Mouse (Mus musculus) forebrain, embryonic 10.5 days (tissue): ENCODE data around the gene Lhx6. TPM values are rescaled to one million over a fixed set of nuclear protein-coding genes. Genes with fewer than 3 reads are reported as not detected.
A peak's percentile ranks its signal among the peaks of the same experiment; 100 is the strongest.

ENCODE experiments used
- DNase-seq: peaks from one replicate; pipeline ENCODE4 v3.0.0-alpha.2; 2017; ENCODE audit warnings: low spot score; ENCODE audit errors: extremely low spot score
- H3K27ac ChIP-seq: fragments of 300-500 bp; sonication (generic); 2 replicates; pipeline ENCODE4 v1.5.1; 2016; ENCODE audit warnings: mild to moderate bottlenecking
- H3K27me3 ChIP-seq: fragments of 300-500 bp; sonication (generic); 2 replicates; pipeline ENCODE4 v1.6.1; 2016; ENCODE audit warnings: mild to moderate bottlenecking; ENCODE audit not compliant: poor library complexity, severe bottlenecking
- H3K36me3 ChIP-seq: fragments of 300-500 bp; sonication (generic); replicated peaks from 2 replicates; pipeline ENCODE4 v1.6.1; 2016; ENCODE audit warnings: mild to moderate bottlenecking, moderate library complexity
- H3K4me1 ChIP-seq: fragments of 300-500 bp; sonication (generic); 2 replicates; pipeline ENCODE4 v1.6.1; 2016
- H3K4me3 ChIP-seq: fragments of 300-500 bp; sonication (generic); 2 replicates; pipeline ENCODE4 v1.5.1; 2016; ENCODE audit warnings: mild to moderate bottlenecking, moderate library complexity
- H3K9me3 ChIP-seq: fragments of 300-500 bp; sonication (generic); 2 replicates; pipeline ENCODE4 v1.6.1; 2016; ENCODE audit warnings: mild to moderate bottlenecking, moderate library complexity
- WGBS: fragments of 180-500 bp; shearing (Covaris S2); methylation state at CpG from one replicate; pipeline ENCODE4 v1.1.7; 2016; 5-methylcytosine and 5-hydroxymethylcytosine counted together
- polyA plus RNA-seq: library from polyadenylated mRNA; unstranded; fragments of >200 nt; fragmentation: Nextera tagmentation; extraction: Ambion mirVana; gene quantifications from 2 replicates; pipeline ENCODE4 v1.2.1, GENCODE M21; 2016

Lhx6 gene
- polyA plus RNA-seq, 1 experiment from 2014 or later: 2.2 TPM

DNA sequence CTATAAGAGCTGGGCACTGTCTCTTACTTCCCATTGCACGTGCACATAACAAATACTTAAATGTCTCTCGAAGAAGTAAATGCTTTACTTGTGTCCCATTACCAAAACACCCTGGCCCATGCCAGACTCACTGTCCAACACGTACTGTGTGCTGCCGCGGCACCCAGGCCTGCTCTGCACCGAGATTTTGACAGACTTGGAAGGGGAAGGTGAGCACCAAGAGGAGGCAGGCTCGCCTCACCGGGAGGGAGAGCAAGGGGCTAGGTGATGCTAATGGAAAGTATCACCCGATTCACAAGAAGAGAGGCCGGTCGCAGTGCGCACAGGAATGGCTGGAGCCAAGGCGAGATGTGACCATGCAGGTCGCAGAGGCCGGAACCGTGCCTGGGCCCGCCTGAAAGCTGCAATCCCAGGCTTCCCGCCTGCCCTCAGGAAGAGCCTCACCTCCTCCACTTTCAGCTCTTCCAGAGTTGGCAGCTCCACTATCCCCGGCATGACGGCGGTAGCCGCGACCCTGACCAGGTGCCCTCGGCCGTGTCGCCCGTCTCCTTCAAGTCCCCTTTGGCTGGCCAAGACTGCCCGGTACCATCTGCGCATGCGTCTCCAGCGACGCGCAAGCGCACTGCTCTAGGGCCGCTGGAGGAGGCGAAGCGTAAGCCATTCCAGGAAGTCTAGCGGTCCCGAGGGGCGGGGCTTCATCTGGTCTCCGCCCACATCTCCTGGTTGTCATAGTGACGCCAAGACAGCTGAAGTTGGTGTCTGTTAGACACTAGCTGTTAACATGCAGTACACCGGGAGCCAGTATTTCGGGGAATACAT is 56.3 kb downstream of the Lhx6 start, which contains the start of the genes Ndufa8 and Morn5:
Gene Ndufa8 (minus strand): TSS at position 659 of the 819 bp plus-strand sequence.
Gene Morn5 (plus strand): TSS at position 711 of the 819 bp plus-strand sequence.
- WGBS: 2% methylated on average over 44 of the region's 44 CpGs
- H3K27me3 ChIP-seq: no peaks in the 10 kb centered on the region
- no peaks in the 10 kb centered on the region for H3K9me3 ChIP-seq
- peak; percentile 99 for DNase-seq
- peak within 1 kb of the TSS; percentile 86 for H3K4me3 ChIP-seq
- H3K36me3 ChIP-seq: peaks cover 8% of the 10 kb centered on the region
- peaks cover 21% of the 10 kb centered on the region for H3K4me1 ChIP-seq
- H3K27ac ChIP-seq: peak within 1 kb of the TSS; percentile 89

DNA sequence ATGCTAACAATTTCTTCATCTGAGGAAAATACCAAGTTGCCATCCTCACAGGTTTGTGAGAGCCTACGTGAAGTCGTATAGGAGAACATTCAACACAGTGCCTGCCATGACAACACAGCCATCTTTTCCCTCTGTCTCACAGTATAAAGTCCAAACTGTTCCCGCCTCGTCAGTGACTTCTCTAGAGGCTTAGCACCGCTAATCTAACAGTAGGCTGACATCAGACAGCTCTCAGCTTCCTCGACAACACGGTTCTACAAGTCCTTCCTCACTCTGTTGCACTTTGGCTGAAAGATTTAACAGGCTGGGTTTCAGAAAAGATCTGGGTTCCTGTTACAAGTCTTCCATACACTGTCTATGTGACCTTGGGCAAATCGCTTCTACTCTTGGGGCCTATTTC is 57.0 kb downstream of the Lhx6 start:
- H3K4me1 ChIP-seq: peaks cover 21% of the 10 kb centered on the region
- H3K27me3 ChIP-seq: no peaks in the 10 kb centered on the region
- peak overlapping the region; percentile 86 for H3K4me3 ChIP-seq
- 84% methylated on average over 8 of the region's 8 CpGs for WGBS
- no peak for DNase-seq
- peak overlapping the region; percentile 89; the same call in 1 of the 2 replicates for H3K27ac ChIP-seq
- H3K9me3 ChIP-seq: no peaks in the 10 kb centered on the region
- H3K36me3 ChIP-seq: peaks cover 15% of the 10 kb centered on the region

DNA sequence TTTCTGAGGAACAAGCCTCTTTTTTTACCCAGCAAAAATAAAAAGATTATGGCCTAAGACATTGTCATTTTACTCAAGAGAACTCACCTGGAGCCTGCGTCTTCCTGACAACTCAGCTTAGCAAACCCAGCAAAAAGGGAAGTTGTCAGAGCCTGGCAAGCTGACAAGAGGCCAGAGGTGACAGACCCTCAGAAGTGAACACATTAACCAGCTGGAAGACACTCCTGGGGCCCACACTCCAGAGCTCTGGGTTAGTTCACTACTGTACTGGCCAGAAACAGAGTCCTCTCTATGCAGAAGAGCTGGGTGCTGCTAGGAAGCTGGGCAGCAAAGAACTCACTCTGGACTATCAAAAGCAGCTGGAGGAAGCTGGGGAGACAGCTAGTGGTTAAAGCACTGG is 64.3 kb downstream of the Lhx6 start:
- no peaks in the 10 kb centered on the region for H3K9me3 ChIP-seq
- 88% methylated on average over 1 of the region's 1 CpGs for WGBS
- no peaks in the 10 kb centered on the region for H3K4me1 ChIP-seq
- H3K4me3 ChIP-seq: no peak overlapping the region
- peaks cover 60% of the 10 kb centered on the region for H3K36me3 ChIP-seq
- H3K27ac ChIP-seq: no peak overlapping the region
- DNase-seq: no peak
- no peaks in the 10 kb centered on the region for H3K27me3 ChIP-seq

DNA sequence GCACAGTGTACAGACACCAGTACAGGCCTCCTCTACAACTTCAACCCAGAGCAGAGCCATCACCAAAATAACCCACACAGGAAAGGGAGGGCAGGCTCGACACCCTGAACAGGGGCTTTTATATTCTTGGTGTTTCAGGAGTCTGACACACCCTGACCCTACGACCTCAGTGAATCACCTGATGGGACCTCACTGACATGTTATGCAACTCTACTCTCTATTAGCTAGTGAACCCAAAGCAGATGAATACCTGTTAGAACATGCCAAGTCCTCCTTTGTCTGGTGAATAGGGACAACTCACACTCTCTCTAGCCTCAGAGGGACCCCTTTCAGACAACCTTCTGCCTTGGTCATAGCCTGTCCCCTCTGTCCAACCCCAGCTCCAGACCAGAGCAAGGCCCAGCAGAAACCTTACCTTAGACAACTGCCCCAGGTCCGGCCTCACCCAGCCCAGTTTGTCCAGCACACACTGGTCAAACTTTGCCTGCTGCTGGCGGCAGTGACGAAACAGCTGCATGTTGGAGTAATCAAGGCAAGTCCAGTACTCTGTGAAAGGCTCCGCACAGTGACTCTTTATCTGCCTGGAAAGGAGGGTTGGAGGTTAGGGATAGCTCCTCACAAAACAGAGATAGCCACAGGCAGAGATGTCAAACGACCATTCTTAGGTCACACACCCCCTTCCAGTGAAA is 65.8 kb downstream of the Lhx6 start:
- Histone ChIP-seq H3K36me3 (peaks cover 66% of the 10 kb centered on the region), H3K9me3 (no peaks in the 10 kb centered on the region), H3K4me3 (no peak overlapping the region), H3K27ac (no peak overlapping the region), H3K27me3 (no peaks in the 10 kb centered on the region), H3K4me1 (no peaks in the 10 kb centered on the region)
- no peak for DNase-seq
- 82% methylated on average over 7 of the region's 7 CpGs for WGBS

DNA sequence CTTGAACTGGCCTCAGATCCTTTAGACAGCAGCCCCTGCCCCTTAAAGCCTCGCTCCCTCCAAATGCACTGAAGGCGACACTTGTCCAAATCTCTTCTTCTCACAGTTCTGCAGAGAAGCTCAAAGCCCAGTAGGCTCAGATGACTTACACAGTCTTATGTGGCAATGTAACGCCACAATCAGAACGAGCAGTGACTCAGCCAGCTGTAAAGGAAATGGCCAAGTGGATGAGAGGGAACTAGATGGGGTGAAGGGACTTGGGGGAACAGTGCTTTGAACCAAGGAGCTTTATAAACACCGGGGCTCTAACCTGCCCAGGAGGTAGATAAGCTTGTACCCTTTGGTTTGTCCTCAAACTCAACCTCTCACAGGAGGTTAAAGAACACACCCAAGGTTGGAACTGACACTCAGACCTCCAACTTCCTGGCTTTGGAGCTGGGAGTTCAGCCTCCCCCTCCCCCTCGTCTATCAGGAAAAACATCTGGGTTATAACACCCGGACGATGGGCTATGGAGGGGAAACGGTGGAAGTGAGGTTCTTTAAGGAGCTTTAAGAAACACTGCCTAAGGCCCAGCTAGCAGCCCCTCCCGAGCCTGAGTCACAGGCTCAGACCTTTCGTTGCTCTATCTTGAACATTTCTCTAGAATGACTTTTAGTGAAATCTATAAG is 69.7 kb downstream of the Lhx6 start:
- Histone ChIP-seq H3K36me3 (peaks cover 50% of the 10 kb centered on the region), H3K4me1 (no peaks in the 10 kb centered on the region), H3K4me3 (no peak overlapping the region), H3K27me3 (no peaks in the 10 kb centered on the region), H3K9me3 (no peaks in the 10 kb centered on the region; the same call in 1 of the 2 replicates), H3K27ac (no peak overlapping the region)
- DNase-seq: no peak
- 87% methylated on average over 11 of the region's 11 CpGs for WGBS

DNA sequence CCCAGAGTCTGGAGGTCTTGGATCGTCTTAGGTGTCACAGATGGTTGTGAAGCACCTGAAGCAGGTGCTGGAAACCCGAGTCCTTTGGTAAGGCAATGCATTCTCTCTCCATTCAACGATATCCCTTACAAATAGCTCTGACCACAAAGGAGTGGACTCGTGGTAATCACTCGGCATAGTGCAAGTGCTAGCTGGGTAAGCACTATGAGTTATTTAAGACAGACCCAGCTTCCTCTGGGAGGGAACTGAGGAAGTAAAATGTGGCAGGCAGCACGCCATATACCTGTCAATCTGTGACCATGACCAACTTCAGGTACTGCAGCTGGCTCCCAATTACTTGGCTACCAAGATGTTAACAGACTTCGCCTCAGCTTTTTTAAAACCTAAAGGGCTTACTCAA is 70.3 kb downstream of the Lhx6 start:
- whole genome bisulfite sequencing: 90% methylated on average over 7 of the region's 7 CpGs
- Histone ChIP-seq H3K27me3 (no peaks in the 10 kb centered on the region), H3K36me3 (peaks cover 47% of the 10 kb centered on the region), H3K9me3 (no peaks in the 10 kb centered on the region; the same call in 1 of the 2 replicates), H3K27ac (no peak overlapping the region), H3K4me3 (no peak overlapping the region), H3K4me1 (no peaks in the 10 kb centered on the region)
- no peak for DNase-seq

DNA sequence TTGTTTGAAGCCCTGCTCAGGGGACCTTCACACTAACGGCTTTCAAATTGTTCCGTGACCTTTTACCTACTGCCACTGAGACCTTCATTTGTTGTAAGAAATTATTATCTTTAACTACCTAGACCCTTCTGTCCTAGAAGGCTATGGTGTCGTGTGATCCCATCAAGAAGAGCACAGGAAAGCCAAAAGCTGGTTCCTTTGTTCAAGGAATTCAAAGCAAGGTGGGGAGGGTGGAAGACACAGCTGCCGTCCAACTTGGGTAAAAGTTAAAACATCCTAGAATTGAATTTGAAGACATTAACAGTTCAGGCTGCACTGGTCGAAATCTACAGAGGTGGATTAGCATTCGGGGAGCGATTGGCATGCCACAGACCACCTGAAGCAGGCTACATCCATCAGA is 71.2 kb downstream of the Lhx6 start:
- no peak for DNase-seq
- 79% methylated on average over 7 of the region's 7 CpGs for whole genome bisulfite sequencing
- H3K36me3 ChIP-seq: peaks cover 37% of the 10 kb centered on the region
- no peaks in the 10 kb centered on the region; the same call in 1 of the 2 replicates for H3K9me3 ChIP-seq
- no peaks in the 10 kb centered on the region for H3K27me3 ChIP-seq
- no peak overlapping the region for H3K27ac ChIP-seq
- H3K4me3 ChIP-seq: no peak overlapping the region
- no peaks in the 10 kb centered on the region for H3K4me1 ChIP-seq

DNA sequence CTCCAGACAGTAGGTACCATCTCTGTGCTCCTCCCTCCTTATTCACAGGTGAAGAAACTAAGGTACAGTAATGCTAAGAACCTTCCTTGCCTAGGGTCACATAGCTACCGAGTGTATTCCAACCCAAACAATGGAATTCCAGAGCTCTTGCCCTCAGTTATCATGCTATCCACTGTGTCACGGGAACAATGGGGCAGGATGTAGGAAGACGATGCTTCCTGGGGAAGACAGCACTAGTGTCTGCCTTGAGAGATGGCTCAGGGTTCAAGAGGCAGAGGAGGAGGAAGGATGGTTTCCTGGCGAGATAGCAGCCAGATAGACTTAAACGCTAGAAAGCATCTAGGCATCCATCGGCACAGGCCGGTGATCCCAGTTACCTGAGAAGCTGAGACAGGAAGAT is 72.3 kb downstream of the Lhx6 start:
- H3K36me3 ChIP-seq: peaks cover 28% of the 10 kb centered on the region
- WGBS: 75% methylated on average over 7 of the region's 7 CpGs
- no peak for DNase-seq
- no peaks in the 10 kb centered on the region for H3K27me3 ChIP-seq
- no peak overlapping the region for H3K4me3 ChIP-seq
- no peaks in the 10 kb centered on the region; the same call in 1 of the 2 replicates for H3K9me3 ChIP-seq
- H3K4me1 ChIP-seq: no peaks in the 10 kb centered on the region
- no peak overlapping the region for H3K27ac ChIP-seq

Other genes with a start within 250 kb of the Lhx6 start
- gene Ttll11, start 125.5 kb downstream of the Lhx6 start, polyA plus RNA-seq: 0.75 and 0.95 TPM in 2 replicates
- gene Ndufa8, start 56.0 kb downstream of the Lhx6 start, polyA plus RNA-seq: 189 and 195 TPM in 2 replicates
- 0.56 TPM in 1 of 2 replicates, not detected in the other for gene Morn5, start 56.0 kb downstream of the Lhx6 start, polyA plus RNA-seq
- 24.2 and 28.7 TPM in 2 replicates for gene Mrrf, start 31.0 kb upstream of the Lhx6 start, polyA plus RNA-seq
- gene Rbm18, start 31.4 kb upstream of the Lhx6 start, polyA plus RNA-seq: 71.8 and 72.1 TPM in 2 replicates
- gene Ptgs1, start 125.0 kb upstream of the Lhx6 start, polyA plus RNA-seq: 2.2 and 3.6 TPM in 2 replicates